ENCODE assay signal across 16 mouse cellular contexts in genomic region chr1:84427757-84428156, GRCm38 (mm10).
DNase-seq lines count a peak whose midpoint lies in the region; ATAC-seq lines count a peak whose summit lies in the region.
"Had no signal": no experiment of that assay in that cellular context is flagged by ENCODE, and none has a peak within 500 bp of the region (broad histone marks: within the 10 kb centered on the region; RNA-seq: fewer than 3 reads in every experiment).

No protein-coding gene starts in this region.

- no peaks in the 10 kb centered on the region; the same call in 1 of the 2 replicates for H3K4me1 ChIP-seq in hindbrain, embryonic 15.5 days (replicated peaks)
- H3K4me1 ChIP-seq in hindbrain, embryonic 10.5 days (replicated peaks), result no peaks in the 10 kb centered on the region
- H3K4me1 ChIP-seq: embryonic facial prominence, embryonic 12.5 days; heart, embryonic 10.5 days; limb, embryonic 12.5 days; midbrain, embryonic 10.5 days had no signal

- no peak overlapping the region for H3K4me2 ChIP-seq in hindbrain, embryonic 15.5 days
- H3K4me2 ChIP-seq: embryonic facial prominence, embryonic 12.5 days; limb, embryonic 12.5 days had no signal

- no peaks in the 10 kb centered on the region for H3K9me3 ChIP-seq in hindbrain, embryonic 15.5 days
- H3K9me3 ChIP-seq in hindbrain, embryonic 10.5 days, result no peaks in the 10 kb centered on the region
- H3K9me3 ChIP-seq: embryonic facial prominence, embryonic 12.5 days; heart, embryonic 10.5 days; limb, embryonic 12.5 days; midbrain, embryonic 10.5 days had no signal

- H3K9ac ChIP-seq in hindbrain, embryonic 15.5 days, result no peak overlapping the region
- H3K9ac ChIP-seq: embryonic facial prominence, embryonic 12.5 days; limb, embryonic 12.5 days had no signal

- no peak for DNase-seq in hindbrain, embryonic 10.5 days (ENCODE audit: low spot score)
- DNase-seq in frontal cortex, adult 2 months (ENCODE audit: extremely low spot score in 1 of 2, low spot score in 1 of 2), result peak; percentile 79 to 86
- peak; percentile 37 to 44 for DNase-seq in layer of hippocampus, postnatal 36 days
- DNase-seq in right cerebral cortex, adult 2 months (ENCODE audit: low spot score in 2 of 2), result peak; percentile 80 to 81
- no peak for DNase-seq in Muller cell, postnatal 12 days (ENCODE audit: inconsistent ontology term)
- no peak for DNase-seq in adrenal gland, adult 18-20 months (ENCODE audit: low spot score in 2 of 2)
- DNase-seq: adrenal gland, adult 2 months; kidney, adult 8-10 months; lung, adult 18-20 months had no signal

- no peaks in the 10 kb centered on the region for H3K36me3 ChIP-seq in hindbrain, embryonic 15.5 days
- no peaks in the 10 kb centered on the region for H3K36me3 ChIP-seq in hindbrain, embryonic 10.5 days
- H3K36me3 ChIP-seq: embryonic facial prominence, embryonic 12.5 days; heart, embryonic 10.5 days; limb, embryonic 12.5 days; midbrain, embryonic 10.5 days had no signal

- WGBS in hindbrain, embryonic 15.5 days, result 90% methylated on average over 11 of the region's 11 CpGs
- 86% methylated on average over 11 of the region's 11 CpGs for WGBS in hindbrain, embryonic 10.5 days

- peak; percentile 52; the same call in 1 of the 2 replicates for ATAC-seq in hindbrain, embryonic 15.5 days (ENCODE audit: low FRiP score, low read depth)
- ATAC-seq: Patski had no signal

- H3K4me3 ChIP-seq in hindbrain, embryonic 15.5 days, result no peak overlapping the region
- no peak overlapping the region for H3K4me3 ChIP-seq in hindbrain, embryonic 10.5 days
- H3K4me3 ChIP-seq: embryonic facial prominence, embryonic 12.5 days; heart, embryonic 10.5 days; limb, embryonic 12.5 days; midbrain, embryonic 10.5 days had no signal

- no peaks in the 10 kb centered on the region for H3K27me3 ChIP-seq in hindbrain, embryonic 15.5 days
- no peaks in the 10 kb centered on the region for H3K27me3 ChIP-seq in hindbrain, embryonic 10.5 days (ENCODE audit: insufficient read depth, poor library complexity, severe bottlenecking)
- H3K27me3 ChIP-seq: embryonic facial prominence, embryonic 12.5 days had no signal

- H3K27ac ChIP-seq in hindbrain, embryonic 15.5 days (replicated peaks), result no peak overlapping the region
- H3K27ac ChIP-seq in hindbrain, embryonic 10.5 days, result no peak overlapping the region
- H3K27ac ChIP-seq: embryonic facial prominence, embryonic 12.5 days; heart, embryonic 10.5 days; limb, embryonic 12.5 days; midbrain, embryonic 10.5 days; stomach, postnatal 0 days had no signal

Comparison
In these comparisons a context has a peak if more than half of its experiments do, and no peak if none do; other contexts are left out.
1. DNase-seq: peak in frontal cortex, adult 2 months (2 of 2), layer of hippocampus, postnatal 36 days (2 of 2) and right cerebral cortex, adult 2 months (2 of 2); none in hindbrain, embryonic 10.5 days (single experiment), Muller cell, postnatal 12 days (single experiment) and adrenal gland, adult 18-20 months (0 of 2).